Mouse (Mus musculus) small intestine, adult 2 months (tissue): ENCODE results near the gene Mgll. TPM values are rescaled to one million over a fixed set of nuclear protein-coding genes. Genes with fewer than 3 reads are reported as not detected.

Experiments
- H3K27ac ChIP-seq: fragments of 200-500 bp; 2 replicates; pipeline ENCODE4 v1.5.1; 2012; ENCODE audit warnings: low read depth, low read length, control low read depth, inconsistent platforms; ENCODE audit not compliant: insufficient read depth
- H3K27me3 ChIP-seq: fragments of 200-500 bp; 2 replicates; pipeline ENCODE4 v1.6.1; 2012; ENCODE audit warnings: mild to moderate bottlenecking, moderate library complexity, low read length, inconsistent platforms; ENCODE audit not compliant: control insufficient read depth, insufficient read depth
- H3K36me3 ChIP-seq: fragments of 200-500 bp; 2 replicates; pipeline ENCODE4 v1.6.1; 2012; ENCODE audit warnings: mild to moderate bottlenecking, low read length, control low read depth, inconsistent platforms; ENCODE audit not compliant: control insufficient read depth, insufficient read depth
- H3K4me1 ChIP-seq: fragments of 200-500 bp; 2 replicates; pipeline ENCODE4 v1.6.1; 2012; ENCODE audit warnings: low read length, inconsistent platforms, mixed read lengths; ENCODE audit not compliant: control insufficient read depth, insufficient read depth, insufficient read length
- H3K4me3 ChIP-seq: fragments of 200-500 bp; 2 replicates; pipeline ENCODE4 v1.5.1; 2012; ENCODE audit warnings: low read depth, mild to moderate bottlenecking, control low read depth, inconsistent platforms, low read length, moderate library complexity
- CTCF ChIP-seq: fragments of 200-500 bp; IDR thresholded peaks from 2 replicates; pipeline ENCODE4 v1.5.1; 2012; ENCODE audit warnings: low read depth, mild to moderate bottlenecking, control low read depth, inconsistent platforms, low read length, moderate library complexity, mixed read lengths; ENCODE audit not compliant: insufficient replicate concordance, insufficient read length; ENCODE audit errors: extremely low read depth
- POLR2A ChIP-seq: fragments of 200-500 bp; IDR thresholded peaks from 2 replicates; pipeline ENCODE4 v1.6.1; 2012; ENCODE audit warnings: low read depth, mild to moderate bottlenecking, control low read depth, inconsistent platforms, low read length, moderate library complexity
- WGBS: fragments of 180-500 bp; shearing (Covaris S2); methylation state at CpG from one replicate; pipeline ENCODE4 v1.1.7; 2018; 5-methylcytosine and 5-hydroxymethylcytosine counted together
- polyA plus RNA-seq: library from polyadenylated mRNA; depleted of rRNA; stranded (reverse); fragments of >200 nt; gene quantifications from 2 replicates; pipeline ENCODE4 v1.2.3, GENCODE M21; 2012

Gene Mgll
- polyA plus RNA-seq, 1 experiment = 29.5 TPM

DNA sequence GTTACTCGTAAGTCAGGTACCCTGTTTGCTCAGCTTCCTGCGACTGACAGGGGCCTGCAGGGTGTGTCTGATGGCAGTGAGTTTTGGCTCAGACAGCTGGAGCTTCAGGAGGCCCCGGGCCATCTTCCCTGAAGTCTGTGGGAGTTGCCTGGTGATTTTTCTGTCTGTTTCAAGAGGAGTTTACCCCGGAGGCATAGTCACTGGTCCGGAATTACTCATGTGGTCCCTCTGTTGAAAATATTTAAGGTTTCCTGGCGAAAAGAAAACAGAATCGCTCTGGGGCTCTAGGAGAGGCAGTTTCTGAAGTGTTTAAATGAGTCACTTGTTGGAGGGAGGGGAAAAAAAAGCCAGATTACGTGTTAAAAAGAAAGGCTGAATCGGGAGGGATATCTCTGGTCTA lies 49.8 kb downstream of the Mgll start:
- Histone ChIP-seq H3K4me3 (no peak overlapping the region), H3K4me1 (peaks cover 5% of the 10 kb centered on the region; the same call in 1 of the 2 replicates), H3K36me3 (no peaks in the 10 kb centered on the region), H3K27ac (no peak overlapping the region), H3K27me3 (no peaks in the 10 kb centered on the region)
- WGBS = 66% methylated on average over 9 of the region's 9 CpGs
- TF ChIP-seq CTCF = no peak
- TF ChIP-seq POLR2A = no peak

DNA sequence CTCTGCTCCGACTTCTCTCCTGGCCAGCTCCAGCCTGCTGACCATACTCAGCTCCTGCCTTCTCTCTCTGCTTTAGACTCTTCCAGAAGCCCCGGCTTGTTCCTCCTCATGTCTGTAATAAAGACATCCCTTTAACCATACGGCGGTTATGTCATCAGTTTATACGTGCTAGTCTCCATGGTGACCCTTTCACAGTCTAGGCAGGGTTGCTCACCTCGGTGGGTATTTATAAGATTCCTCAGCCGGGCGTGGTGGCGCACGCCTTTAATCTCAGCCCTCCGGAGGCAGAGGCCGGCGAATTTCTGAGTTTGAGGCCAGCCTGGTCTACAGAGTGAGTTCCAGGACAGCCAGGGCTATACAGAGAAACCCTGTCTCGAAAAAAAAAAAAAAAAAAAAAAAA lies 51.1 kb downstream of the Mgll start:
- no peaks in the 10 kb centered on the region for H3K36me3 ChIP-seq
- peaks cover 5% of the 10 kb centered on the region; the same call in 1 of the 2 replicates for H3K4me1 ChIP-seq
- WGBS = 52% methylated on average over 14 of the region's 14 CpGs
- TF ChIP-seq CTCF (no peak), POLR2A (no peak)
- H3K27me3 ChIP-seq = no peaks in the 10 kb centered on the region
- H3K27ac ChIP-seq = no peak overlapping the region
- H3K4me3 ChIP-seq = no peak overlapping the region

DNA sequence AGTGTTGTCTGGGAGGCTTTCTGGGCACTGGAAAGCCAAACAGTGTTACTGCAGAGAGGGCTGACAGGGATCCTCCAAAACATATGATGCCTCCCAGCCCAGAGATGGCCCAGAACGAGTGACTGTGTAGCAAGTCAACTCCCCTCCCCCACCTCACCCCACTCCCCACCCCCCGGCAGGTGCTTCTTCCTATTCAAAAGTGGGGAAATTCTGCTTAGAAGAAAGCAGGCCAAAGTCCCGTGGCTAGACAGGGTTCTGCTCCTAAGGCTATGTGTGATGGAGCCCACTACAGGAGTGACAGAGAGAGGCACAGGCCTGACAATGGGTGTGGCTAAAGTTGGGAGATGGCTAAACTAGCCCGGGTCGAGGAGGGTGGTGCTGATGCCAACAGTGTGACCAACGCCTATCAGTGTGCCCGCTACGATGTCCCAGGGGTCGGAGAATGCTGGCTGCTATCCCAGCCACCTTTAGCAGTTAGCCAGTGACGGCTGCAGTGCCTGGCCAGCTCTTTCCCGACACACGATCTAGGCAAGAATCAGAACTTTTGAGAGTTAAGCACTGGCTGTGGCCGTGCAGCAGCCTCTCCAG lies 52.2 kb downstream of the Mgll start:
- no peak overlapping the region for H3K4me3 ChIP-seq
- no peaks in the 10 kb centered on the region for H3K36me3 ChIP-seq
- H3K27ac ChIP-seq = no peak overlapping the region
- peaks cover 5% of the 10 kb centered on the region; the same call in 1 of the 2 replicates for H3K4me1 ChIP-seq
- TF ChIP-seq POLR2A = no peak
- no peak for TF ChIP-seq CTCF
- no peaks in the 10 kb centered on the region for H3K27me3 ChIP-seq
- 48% methylated on average over 13 of the region's 13 CpGs for WGBS

DNA sequence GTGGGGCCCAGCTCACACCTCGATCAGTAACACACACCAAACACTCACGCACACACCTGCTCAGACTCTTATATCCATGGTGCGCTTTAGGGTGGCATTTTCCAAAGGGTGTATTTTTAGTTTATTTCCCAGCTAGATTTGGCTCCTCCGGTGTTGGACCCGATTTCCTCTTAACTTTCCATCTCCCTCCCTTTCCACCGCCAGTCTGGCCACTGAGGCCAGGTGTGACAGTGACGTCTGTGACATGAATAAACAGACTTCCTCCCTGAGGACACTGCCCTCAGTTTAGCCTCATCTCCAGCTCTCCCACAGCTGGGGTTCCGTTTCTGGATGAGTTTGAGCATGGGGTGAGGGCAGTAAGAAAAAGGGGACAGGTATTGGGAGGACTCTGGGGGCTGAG lies 52.8 kb downstream of the Mgll start:
- H3K27me3 ChIP-seq = no peaks in the 10 kb centered on the region
- TF ChIP-seq POLR2A (no peak), CTCF (no peak)
- H3K4me3 ChIP-seq = no peak overlapping the region
- WGBS = 71% methylated on average over 8 of the region's 8 CpGs
- peaks cover 5% of the 10 kb centered on the region; the same call in 1 of the 2 replicates for H3K4me1 ChIP-seq
- no peaks in the 10 kb centered on the region for H3K36me3 ChIP-seq
- H3K27ac ChIP-seq = no peak overlapping the region

DNA sequence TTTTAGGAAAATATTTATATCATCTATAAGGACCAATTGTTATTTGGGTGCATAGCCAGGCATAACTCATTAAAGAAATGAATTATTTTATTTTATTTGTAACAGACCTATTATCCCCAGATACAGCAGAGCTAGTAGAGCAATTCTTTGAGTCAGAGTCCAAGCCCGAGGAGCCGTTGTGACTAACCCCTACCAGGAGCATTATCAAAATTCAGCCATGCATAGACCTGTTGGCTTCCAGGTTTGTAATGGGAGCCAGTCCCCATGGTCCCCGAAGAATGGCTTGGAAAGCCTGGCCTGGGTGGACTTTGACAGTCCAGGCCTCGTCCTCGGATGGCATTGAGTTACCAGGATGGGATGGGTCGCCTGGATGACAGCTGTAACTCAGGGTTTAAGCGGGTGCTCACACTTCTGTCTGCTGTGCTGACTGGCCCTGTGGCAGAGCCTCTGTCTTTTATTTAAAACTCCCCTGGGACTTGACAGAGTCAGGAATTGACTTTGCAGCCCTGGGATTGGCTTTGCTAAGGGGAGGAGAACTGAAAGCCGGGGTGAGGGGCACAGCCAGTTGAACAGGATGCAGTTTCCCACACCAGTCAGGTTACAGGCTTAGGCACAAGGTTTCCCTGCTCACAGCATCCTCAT lies 54.0 kb downstream of the Mgll start:
- WGBS = 67% methylated on average over 8 of the region's 8 CpGs
- H3K27me3 ChIP-seq = no peaks in the 10 kb centered on the region
- H3K36me3 ChIP-seq = no peaks in the 10 kb centered on the region
- no peak overlapping the region for H3K27ac ChIP-seq
- H3K4me1 ChIP-seq = peaks cover 7% of the 10 kb centered on the region; the same call in 1 of the 2 replicates
- TF ChIP-seq CTCF = no peak
- TF ChIP-seq POLR2A = no peak
- no peak overlapping the region for H3K4me3 ChIP-seq

DNA sequence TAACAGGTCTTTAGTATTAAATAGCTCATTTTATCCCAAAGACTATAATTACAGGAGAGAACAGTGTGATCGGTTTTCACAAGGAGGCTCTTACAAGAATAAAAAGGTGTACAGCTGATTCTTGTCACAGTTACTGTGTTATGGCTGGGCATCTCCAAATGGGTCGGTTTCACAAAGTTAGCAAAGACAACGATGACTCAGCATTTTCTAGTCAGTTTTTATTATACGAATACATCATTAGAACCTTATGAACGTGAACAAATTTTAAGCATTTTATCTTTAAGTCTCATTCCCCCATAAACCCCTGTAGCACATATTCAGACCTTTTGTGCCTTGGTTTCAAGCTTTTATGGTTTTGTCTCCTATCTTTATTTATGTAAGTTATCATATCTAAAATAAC lies 55.5 kb downstream of the Mgll start:
- Histone ChIP-seq H3K27me3 (no peaks in the 10 kb centered on the region), H3K36me3 (no peaks in the 10 kb centered on the region), H3K4me3 (no peak overlapping the region), H3K4me1 (peaks cover 14% of the 10 kb centered on the region), H3K27ac (no peak overlapping the region)
- WGBS = 42% methylated on average over 5 of the region's 5 CpGs
- TF ChIP-seq POLR2A (no peak), CTCF (no peak)

DNA sequence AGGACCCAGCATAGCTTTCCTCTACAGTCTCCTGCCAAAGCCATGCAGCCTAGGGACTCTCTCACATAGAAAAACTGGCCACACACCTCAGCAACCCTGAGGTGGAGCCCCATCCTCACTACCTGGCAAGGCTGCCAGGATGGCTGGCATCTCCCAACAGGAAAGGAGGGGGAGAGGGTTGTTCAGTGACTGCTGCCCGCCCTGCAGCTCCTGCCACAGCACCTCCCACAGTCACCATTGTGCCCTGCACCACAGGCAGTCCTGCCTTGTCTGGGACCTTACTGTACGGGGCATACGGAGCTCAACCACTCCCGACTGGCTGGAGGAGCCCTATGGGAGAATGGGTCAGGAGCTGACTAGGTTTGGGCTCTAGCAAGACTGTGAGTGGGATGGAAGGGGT lies 57.7 kb downstream of the Mgll start:
- Histone ChIP-seq H3K4me1 (peaks cover 17% of the 10 kb centered on the region), H3K27ac (no peak overlapping the region), H3K36me3 (no peaks in the 10 kb centered on the region), H3K4me3 (no peak overlapping the region), H3K27me3 (no peaks in the 10 kb centered on the region)
- TF ChIP-seq POLR2A (no peak), CTCF (no peak)
- WGBS = 82% methylated on average over 4 of the region's 4 CpGs
